Comparison of ENCODE assay signal across 23 mouse cellular contexts in the genomic region with DNA sequence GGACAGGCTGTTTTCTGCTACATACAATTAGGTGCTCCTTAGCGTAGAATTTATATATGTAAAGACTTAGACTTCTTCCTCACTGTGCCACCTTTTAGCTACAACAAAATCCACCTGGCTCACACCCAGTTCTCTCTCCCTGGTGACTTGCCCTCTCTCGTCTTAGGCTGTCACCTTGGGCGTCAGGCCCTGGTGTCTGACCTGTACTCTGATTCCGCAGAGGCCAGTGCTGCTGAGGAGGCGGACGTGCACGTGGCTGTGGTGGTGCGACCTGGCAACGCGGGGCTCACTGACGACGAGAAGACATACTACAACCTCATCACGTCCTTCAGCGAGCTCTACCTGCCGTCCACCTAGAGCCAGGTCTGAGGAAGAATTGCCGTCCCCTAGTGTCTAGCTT. TPM values are rescaled to one million over a fixed set of nuclear protein-coding genes. Genes with fewer than 3 reads are reported as not detected.
A peak's percentile ranks its signal among the peaks of the same experiment; 100 is the strongest.
DNase-seq lines count a peak whose midpoint lies in the region; ATAC-seq and TF ChIP-seq lines count a peak whose summit lies in the region.
"Had no signal": no experiment of that assay in that cellular context is flagged by ENCODE, and none has a peak within 500 bp of the region (broad histone marks: within the 10 kb centered on the region; RNA-seq: fewer than 3 reads in every experiment).

No protein-coding gene starts in this region.

- no peak for ATAC-seq in stomach, embryonic 15.5 days (ENCODE audit: insufficient read depth, low FRiP score, low read depth)
- ATAC-seq in stomach, postnatal 0 days (ENCODE audit: low FRiP score, low TSS enrichment) = no peak
- ATAC-seq: activated CD4-positive, CD25-positive, alpha-beta regulatory T cell, adult 4 months; forebrain, embryonic 14.5 days; forebrain, embryonic 16.5 days had no signal

- H3K4me2 ChIP-seq in stomach, embryonic 15.5 days = no peak overlapping the region
- no peak overlapping the region for H3K4me2 ChIP-seq in stomach, postnatal 0 days (replicated peaks; ENCODE audit: low read depth)
- H3K4me2 ChIP-seq: embryonic facial prominence, embryonic 13.5 days; embryonic facial prominence, embryonic 15.5 days; forebrain, embryonic 12.5 days had no signal

- peak; percentile 39 for DNase-seq in adrenal gland, postnatal 14 days
- DNase-seq in adrenal gland, postnatal 25 days = no peak
- no peak for DNase-seq in stomach, postnatal 0 days (ENCODE audit: low spot score)
- DNase-seq in left cerebral cortex, postnatal 25 days (ENCODE audit: low spot score in 2 of 2) = no peak
- no peak for DNase-seq in spleen, postnatal 14 days (ENCODE audit: low spot score in 2 of 2)
- DNase-seq: adrenal gland, postnatal 36 days; cerebellum, adult 11 months; cerebellum, adult 18-20 months; cerebellum, adult 8-10 months; cerebellum, adult 9-11 months; cerebellum, postnatal 14 days; cerebellum, postnatal 36 days; embryo, embryonic 11 days had no signal

- no peak for TF ChIP-seq EP300 in stomach, postnatal 0 days (optimal IDR thresholded peaks at IDR 0.05)

- no peaks in the 10 kb centered on the region for H3K27me3 ChIP-seq in stomach, embryonic 15.5 days (replicated peaks)
- no peaks in the 10 kb centered on the region for H3K27me3 ChIP-seq in stomach, postnatal 0 days (ENCODE audit: control insufficient read depth, insufficient read depth, low read length)
- H3K27me3 ChIP-seq: embryonic facial prominence, embryonic 13.5 days; embryonic facial prominence, embryonic 15.5 days; forebrain, embryonic 12.5 days had no signal

- no peak for TF ChIP-seq CTCF in bone marrow, adult 2 months (IDR thresholded peaks at IDR 0.05; ENCODE audit: control insufficient read depth, insufficient read depth, low read length)
- no peak for TF ChIP-seq CTCF in stomach, postnatal 0 days (IDR thresholded peaks at IDR 0.05; ENCODE audit: low read depth)

- intact Hi-C loops in left cerebral cortex, postnatal 25 days (cut with DNase I) = no loop called here

- H3K4me3 ChIP-seq in bone marrow, adult 2 months (replicated peaks; ENCODE audit: control insufficient read depth, low read depth, low read length) = peak overlapping the region; percentile 17
- no peak overlapping the region for H3K4me3 ChIP-seq in stomach, embryonic 15.5 days (replicated peaks)
- no peak overlapping the region for H3K4me3 ChIP-seq in stomach, postnatal 0 days (ENCODE audit: low read depth, low read length)
- H3K4me3 ChIP-seq: embryonic facial prominence, embryonic 13.5 days; embryonic facial prominence, embryonic 15.5 days; erythroblast, embryonic 14.5 days; forebrain, embryonic 10.5 days; forebrain, embryonic 12.5 days had no signal

- H3K9ac ChIP-seq in stomach, embryonic 15.5 days = no peak overlapping the region
- no peak overlapping the region for H3K9ac ChIP-seq in stomach, postnatal 0 days (ENCODE audit: low read length)
- H3K9ac ChIP-seq: embryonic facial prominence, embryonic 13.5 days; embryonic facial prominence, embryonic 15.5 days; forebrain, embryonic 12.5 days had no signal

- no peaks in the 10 kb centered on the region for H3K9me3 ChIP-seq in stomach, embryonic 15.5 days
- H3K9me3 ChIP-seq in stomach, postnatal 0 days (ENCODE audit: control insufficient read depth, low read length) = no peaks in the 10 kb centered on the region
- H3K9me3 ChIP-seq: embryonic facial prominence, embryonic 13.5 days; embryonic facial prominence, embryonic 15.5 days; forebrain, embryonic 10.5 days; forebrain, embryonic 12.5 days had no signal

- peaks cover 27% of the 10 kb centered on the region for H3K36me3 ChIP-seq in stomach, embryonic 15.5 days
- peaks cover 16% of the 10 kb centered on the region for H3K36me3 ChIP-seq in stomach, postnatal 0 days (ENCODE audit: control insufficient read depth, insufficient read depth, low read length)

- no peak for TF ChIP-seq POLR2A in bone marrow, adult 2 months (IDR thresholded peaks at IDR 0.05; ENCODE audit: borderline replicate concordance, control insufficient read depth, low read depth, low read length)

- H3K4me1 ChIP-seq in bone marrow, adult 2 months (ENCODE audit: control insufficient read depth, insufficient read depth, low read length) = no peaks in the 10 kb centered on the region; the same call in 1 of the 2 replicates
- H3K4me1 ChIP-seq in stomach, embryonic 15.5 days = no peaks in the 10 kb centered on the region
- no peaks in the 10 kb centered on the region for H3K4me1 ChIP-seq in stomach, postnatal 0 days (replicated peaks; ENCODE audit: control insufficient read depth, insufficient read depth)
- H3K4me1 ChIP-seq: forebrain, embryonic 10.5 days; forebrain, embryonic 12.5 days had no signal

- 90% methylated on average over 16 of the region's 16 CpGs for WGBS in bone marrow, adult 2 months
- WGBS in stomach, embryonic 15.5 days = 91% methylated on average over 16 of the region's 16 CpGs
- WGBS in stomach, postnatal 0 days = 82% methylated on average over 16 of the region's 16 CpGs

- H3K27ac ChIP-seq in bone marrow, adult 2 months (ENCODE audit: control insufficient read depth, insufficient read depth, low read depth, low read length, poor library complexity) = no peak overlapping the region
- 0 out of 2 replicates have a peak overlapping the region, but pooled peaks have one; percentile 28 for H3K27ac ChIP-seq in stomach, embryonic 15.5 days
- H3K27ac ChIP-seq in stomach, postnatal 0 days (replicated peaks) = peak overlapping the region; percentile 49; the same call in 1 of the 2 replicates
- H3K27ac ChIP-seq: embryonic facial prominence, embryonic 13.5 days; embryonic facial prominence, embryonic 15.5 days; forebrain, embryonic 10.5 days; forebrain, embryonic 12.5 days had no signal

RNA-seq across cellular contexts. Expression of gene Enoph1, which starts 27.8 kb away (rescaled TPM):
- 25.3 and 29.6 TPM in 2 replicates for total RNA-seq in adrenal gland, postnatal 14 days (2021)
- 37.6 and 38.3 TPM in 2 replicates for total RNA-seq in adrenal gland, postnatal 25 days (2021)
- 2.3 and 7.5 TPM in 2 replicates for polyA plus RNA-seq in bone marrow, adult 2 months (2011; ENCODE audit: insufficient read depth, insufficient read length, low replicate concordance, missing spikeins)
- 41.2 and 46.2 TPM in 2 replicates for polyA plus RNA-seq in stomach, embryonic 15.5 days (2015; fragmentation: Nextera tagmentation; extraction: Ambion mirVana)
- 23.4 and 23.5 TPM in 2 replicates for polyA plus RNA-seq in stomach, postnatal 0 days (2015; fragmentation: Nextera tagmentation; extraction: Ambion mirVana)
- 10 to 100 TPM; 50.3 to 57.4 TPM for total RNA-seq in left cerebral cortex, postnatal 25 days (2021)

RNA-seq across cellular contexts. Expression of gene Hnrnpdl, which starts 28.1 kb away (rescaled TPM):
- total RNA-seq in adrenal gland, postnatal 14 days (2021) = 110 and 137 TPM in 2 replicates
- total RNA-seq in adrenal gland, postnatal 25 days (2021) = 139 and 144 TPM in 2 replicates
- 116 and 161 TPM in 2 replicates for polyA plus RNA-seq in bone marrow, adult 2 months (2011; ENCODE audit: insufficient read depth, insufficient read length, low replicate concordance, missing spikeins)
- 136 and 149 TPM in 2 replicates for polyA plus RNA-seq in stomach, embryonic 15.5 days (2015; fragmentation: Nextera tagmentation; extraction: Ambion mirVana)
- 58.8 and 58.9 TPM in 2 replicates for polyA plus RNA-seq in stomach, postnatal 0 days (2015; fragmentation: Nextera tagmentation; extraction: Ambion mirVana)
- total RNA-seq in left cerebral cortex, postnatal 25 days (2021) = 100 to 1,000 TPM; 145 to 156 TPM
